Mouse (Mus musculus) kidney, embryonic 16.5 days (tissue): ENCODE measurements at regions not wholly inside any gene's neighbourhood (a gene's known extent, or its start where the extent isn't known, plus 50 kb on each side); places are given as distances from the start of the nearest gene placed in this dataset.

Experiments used
- ATAC-seq: fragments of 200-750 bp; cut with Nextera tagmentation; 2 replicates; pipeline ENCODE4 v1.8.0; 2017; ENCODE audit warnings: moderate TSS enrichment; ENCODE audit not compliant: low FRiP score, low TSS enrichment
- H3K27ac ChIP-seq: fragments of 300-500 bp; sonication (generic); 2 replicates; pipeline ENCODE4 v1.5.1; 2014; ENCODE audit warnings: low read length
- H3K27me3 ChIP-seq: fragments of 300-500 bp; sonication (generic); 2 replicates; pipeline ENCODE4 v1.6.1; 2014; ENCODE audit warnings: low read length, control low read depth, mixed read lengths; ENCODE audit not compliant: insufficient read depth
- H3K36me3 ChIP-seq: fragments of 300-500 bp; sonication (generic); 2 replicates; pipeline ENCODE4 v1.6.1; 2014; ENCODE audit warnings: low read length, control low read depth, mixed read lengths; ENCODE audit not compliant: insufficient read depth
- H3K4me1 ChIP-seq: fragments of 300-500 bp; sonication (generic); 2 replicates; pipeline ENCODE4 v1.6.1; 2014; ENCODE audit warnings: low read length, control low read depth, mixed read lengths; ENCODE audit not compliant: insufficient read depth
- H3K4me2 ChIP-seq: fragments of 300-500 bp; sonication (generic); replicated peaks from 2 replicates; pipeline ENCODE4 v1.6.1; 2014; ENCODE audit warnings: low read depth, low read length
- H3K4me3 ChIP-seq: fragments of 300-500 bp; sonication (generic); 2 replicates; pipeline ENCODE4 v1.5.1; 2014; ENCODE audit warnings: mild to moderate bottlenecking, low read length
- H3K9ac ChIP-seq: fragments of 300-500 bp; sonication (generic); replicated peaks from 2 replicates; pipeline ENCODE4 v1.6.1; 2014; ENCODE audit warnings: low read length
- H3K9me3 ChIP-seq: fragments of 300-500 bp; sonication (generic); 2 replicates; pipeline ENCODE4 v1.6.1; 2016; ENCODE audit warnings: low read length, control low read depth
- WGBS: fragments of 180-500 bp; shearing (Covaris S2); extraction: QIAGEN DNeasy Blood & Tissue Kit; methylation state at CpG from one replicate; pipeline ENCODE4 v1.1.7; 2014; 5-methylcytosine and 5-hydroxymethylcytosine counted together

DNA sequence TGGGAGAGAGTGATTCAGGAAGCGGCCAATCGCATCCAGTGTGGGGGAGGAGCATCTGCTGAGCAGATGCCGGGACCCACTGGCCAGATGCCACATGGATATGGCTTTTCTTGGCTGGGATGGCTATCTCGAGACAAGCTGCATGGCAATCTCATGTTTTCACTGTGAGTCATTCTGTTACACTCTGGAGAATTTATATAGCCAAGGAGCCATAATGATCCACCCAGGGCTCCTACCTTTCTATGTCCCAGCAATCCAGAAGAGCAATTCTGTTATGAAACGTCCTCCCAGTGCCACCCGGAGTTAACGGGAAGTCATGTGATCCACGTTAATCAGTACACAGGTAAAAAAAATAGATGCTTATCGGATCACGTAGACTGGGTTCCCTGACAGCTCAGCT lies 175.7 kb upstream of the Klf4 start:
- peaks cover 8% of the 10 kb centered on the region; the same call in 1 of the 2 replicates for H3K4me1 ChIP-seq
- no peaks in the 10 kb centered on the region for H3K27me3 ChIP-seq
- no peaks in the 10 kb centered on the region for H3K36me3 ChIP-seq
- WGBS = 71% methylated on average over 10 of the region's 10 CpGs
- H3K27ac ChIP-seq = no peak overlapping the region
- H3K9me3 ChIP-seq = no peaks in the 10 kb centered on the region
- ATAC-seq = no peak
- no peak overlapping the region for H3K4me2 ChIP-seq
- no peak overlapping the region for H3K4me3 ChIP-seq
- no peak overlapping the region for H3K9ac ChIP-seq

DNA sequence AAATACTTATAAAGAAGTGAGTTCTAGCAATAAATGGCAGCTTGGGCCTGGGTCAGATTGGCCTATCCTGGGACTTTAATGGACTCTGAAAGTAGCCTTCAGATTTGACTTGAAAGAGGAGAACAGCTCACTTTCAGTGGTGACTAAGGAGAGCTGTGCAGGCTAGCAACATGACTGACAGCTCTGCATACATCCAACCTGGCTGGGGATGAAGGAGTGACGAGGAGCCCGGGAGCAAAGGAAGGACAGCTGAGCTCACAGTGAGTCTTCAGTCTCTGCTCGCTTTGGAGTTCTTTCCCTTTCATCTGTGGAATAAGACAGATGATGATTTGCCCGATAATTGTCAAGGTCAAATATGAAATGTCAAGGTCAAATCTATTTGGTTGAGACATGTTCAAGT lies 172.7 kb upstream of the Klf4 start:
- H3K9ac ChIP-seq = no peak overlapping the region
- no peak overlapping the region for H3K4me2 ChIP-seq
- H3K4me3 ChIP-seq = no peak overlapping the region
- ATAC-seq = no peak
- no peaks in the 10 kb centered on the region for H3K9me3 ChIP-seq
- H3K36me3 ChIP-seq = no peaks in the 10 kb centered on the region
- H3K27me3 ChIP-seq = no peaks in the 10 kb centered on the region
- WGBS = 89% methylated on average over 4 of the region's 4 CpGs
- H3K4me1 ChIP-seq = no peaks in the 10 kb centered on the region
- no peak overlapping the region for H3K27ac ChIP-seq

DNA sequence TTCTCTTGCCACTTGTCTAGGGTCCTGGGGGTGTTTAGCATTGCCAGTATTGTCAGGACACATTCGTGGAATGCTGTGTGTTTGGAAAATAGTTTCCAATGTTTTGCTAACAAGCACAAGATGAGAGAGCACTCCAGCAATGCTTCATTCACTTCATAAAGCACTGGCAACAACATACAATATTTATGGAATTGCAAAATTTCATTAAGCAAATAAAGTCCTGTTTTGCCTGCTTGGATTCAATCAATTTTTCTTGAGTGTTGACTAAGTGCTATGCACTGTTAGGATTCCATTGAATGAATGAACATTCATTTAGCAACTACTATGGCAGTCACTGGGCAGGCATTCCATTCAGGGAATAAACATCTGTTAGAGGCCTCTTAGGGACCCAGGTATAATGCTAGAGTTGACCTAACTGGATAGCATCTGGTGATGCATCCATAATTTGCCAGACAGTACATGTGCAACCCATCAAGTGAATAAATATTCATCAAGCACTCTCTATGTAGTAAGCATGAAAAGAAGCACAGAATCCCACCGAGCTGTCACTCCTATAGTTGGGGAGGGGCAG lies 171.2 kb upstream of the Klf4 start:
- H3K36me3 ChIP-seq = no peaks in the 10 kb centered on the region
- no peak overlapping the region for H3K27ac ChIP-seq
- no peaks in the 10 kb centered on the region for H3K9me3 ChIP-seq
- ATAC-seq = no peak
- no peak overlapping the region for H3K4me3 ChIP-seq
- 78% methylated on average over 2 of the region's 2 CpGs for WGBS
- no peak overlapping the region for H3K9ac ChIP-seq
- no peak overlapping the region for H3K4me2 ChIP-seq
- H3K4me1 ChIP-seq = no peaks in the 10 kb centered on the region
- no peaks in the 10 kb centered on the region for H3K27me3 ChIP-seq

DNA sequence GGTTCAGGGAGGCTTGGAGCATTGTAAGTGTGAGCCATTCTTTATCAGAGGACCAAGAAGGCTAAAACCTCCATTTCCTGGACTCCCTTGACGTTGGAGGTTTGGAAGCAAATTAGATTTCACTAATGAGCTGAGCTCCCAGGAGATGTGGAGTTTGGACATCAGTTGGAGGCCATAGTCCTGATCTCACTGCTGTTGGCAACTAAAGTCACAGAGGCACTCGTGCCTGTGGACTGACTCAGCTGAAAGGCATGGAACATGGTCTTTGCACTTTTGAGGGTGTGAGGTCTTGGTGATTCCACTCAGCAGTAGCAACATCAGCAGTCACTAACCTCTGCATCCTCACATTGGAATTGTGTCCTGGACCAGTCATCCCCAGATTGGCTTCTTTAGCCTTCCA lies 169.1 kb upstream of the Klf4 start:
- no peaks in the 10 kb centered on the region for H3K36me3 ChIP-seq
- no peak for ATAC-seq
- H3K9me3 ChIP-seq = no peaks in the 10 kb centered on the region
- no peak overlapping the region for H3K4me3 ChIP-seq
- no peak overlapping the region for H3K4me2 ChIP-seq
- no peaks in the 10 kb centered on the region for H3K4me1 ChIP-seq
- no peak overlapping the region for H3K27ac ChIP-seq
- WGBS = 74% methylated on average over 2 of the region's 2 CpGs
- no peak overlapping the region for H3K9ac ChIP-seq
- no peaks in the 10 kb centered on the region for H3K27me3 ChIP-seq

DNA sequence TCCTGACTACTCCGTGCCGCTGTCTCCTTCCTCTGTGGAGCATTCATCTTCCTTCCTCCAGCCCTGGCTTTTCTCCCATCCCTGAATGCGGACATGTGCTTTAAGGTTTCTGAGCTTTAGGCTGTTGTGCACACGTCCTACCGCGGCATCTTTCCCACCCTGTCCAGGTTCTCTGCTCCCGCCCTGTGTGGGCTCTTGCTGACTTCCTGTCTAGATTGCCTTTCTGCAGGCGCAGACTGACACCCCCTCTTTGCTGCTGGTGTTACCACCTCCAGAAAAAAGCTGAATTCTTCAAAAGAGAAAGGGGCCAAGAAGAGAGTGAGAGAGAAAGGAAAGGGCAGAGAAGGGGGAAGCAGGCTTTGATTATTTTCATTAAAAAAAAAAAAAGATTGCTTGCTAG lies 167.7 kb upstream of the Klf4 start:
- no peak for ATAC-seq
- Histone ChIP-seq H3K9me3 (no peaks in the 10 kb centered on the region), H3K4me1 (no peaks in the 10 kb centered on the region), H3K36me3 (no peaks in the 10 kb centered on the region), H3K27me3 (no peaks in the 10 kb centered on the region), H3K4me2 (no peak overlapping the region), H3K27ac (no peak overlapping the region), H3K9ac (no peak overlapping the region), H3K4me3 (no peak overlapping the region)
- 56% methylated on average over 8 of the region's 8 CpGs for WGBS

DNA sequence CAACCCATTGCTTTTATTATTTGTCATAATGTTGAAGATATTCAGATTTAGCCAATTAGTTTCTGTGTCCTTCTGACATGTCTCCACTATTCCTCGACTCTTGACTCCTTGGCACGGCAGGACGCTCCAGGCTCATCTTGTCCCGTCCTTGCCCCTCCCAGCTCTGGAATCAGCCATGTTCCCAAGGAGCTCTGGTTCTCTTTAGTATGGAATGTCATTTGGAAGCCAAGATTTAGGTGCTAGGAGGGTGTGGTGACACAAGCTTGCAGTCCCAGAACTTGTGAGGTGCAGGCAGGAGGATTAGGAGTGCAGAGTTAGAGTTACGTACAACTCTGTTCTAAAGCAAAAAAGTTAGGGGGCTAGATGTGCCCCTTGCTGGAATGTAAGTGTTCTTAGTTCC lies 166.9 kb upstream of the Klf4 start:
- ATAC-seq = no peak
- no peaks in the 10 kb centered on the region for H3K36me3 ChIP-seq
- H3K27ac ChIP-seq = no peak overlapping the region
- no peaks in the 10 kb centered on the region for H3K4me1 ChIP-seq
- H3K27me3 ChIP-seq = no peaks in the 10 kb centered on the region
- no peak overlapping the region for H3K4me2 ChIP-seq
- WGBS = 80% methylated on average over 5 of the region's 5 CpGs
- H3K9me3 ChIP-seq = no peaks in the 10 kb centered on the region
- H3K4me3 ChIP-seq = no peak overlapping the region
- H3K9ac ChIP-seq = no peak overlapping the region

DNA sequence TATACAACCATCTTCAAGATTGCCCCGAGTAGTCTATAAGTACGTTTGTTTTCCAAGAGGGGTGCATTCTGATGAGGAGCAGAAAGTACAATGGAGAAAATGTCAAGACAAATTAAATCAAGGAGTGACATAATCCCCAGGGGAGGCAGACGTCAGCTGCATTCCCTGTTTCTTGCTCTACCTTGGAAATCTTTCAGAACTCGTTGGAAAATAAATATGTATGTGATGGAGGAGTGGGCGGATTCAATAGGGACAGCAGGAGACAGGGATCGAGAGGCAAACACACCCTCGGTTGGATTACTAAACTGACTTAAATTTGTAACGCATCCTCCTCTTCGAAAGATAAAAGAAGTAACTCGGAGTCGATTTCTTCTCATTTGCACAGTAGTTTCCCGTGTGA lies 164.8 kb upstream of the Klf4 start:
- no peak overlapping the region for H3K9ac ChIP-seq
- H3K4me1 ChIP-seq = no peaks in the 10 kb centered on the region
- no peaks in the 10 kb centered on the region for H3K27me3 ChIP-seq
- H3K9me3 ChIP-seq = no peaks in the 10 kb centered on the region
- H3K4me3 ChIP-seq = no peak overlapping the region
- H3K36me3 ChIP-seq = no peaks in the 10 kb centered on the region
- H3K27ac ChIP-seq = no peak overlapping the region
- WGBS = 72% methylated on average over 12 of the region's 12 CpGs
- no peak overlapping the region for H3K4me2 ChIP-seq
- no peak for ATAC-seq

DNA sequence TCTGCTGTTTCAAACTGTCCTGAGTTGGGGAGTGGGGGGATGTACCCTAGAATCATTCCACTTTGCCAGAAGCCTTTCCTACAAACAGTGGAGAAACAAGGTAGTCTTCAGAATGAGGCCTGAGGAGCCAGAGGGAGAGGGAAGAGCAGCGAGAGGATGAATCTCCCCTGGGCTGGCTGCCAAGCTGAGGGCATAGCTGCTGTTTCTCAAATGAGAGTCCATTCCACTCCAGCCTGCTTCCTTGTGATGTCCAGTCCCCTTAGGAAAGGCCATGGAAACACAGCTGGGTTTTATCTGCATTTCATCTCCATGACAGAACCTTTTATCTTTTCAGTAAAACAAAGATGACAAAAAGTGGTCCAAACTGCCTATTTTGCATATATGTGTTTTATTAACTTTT lies 164.2 kb upstream of the Klf4 start:
- Histone ChIP-seq H3K4me1 (no peaks in the 10 kb centered on the region), H3K27me3 (no peaks in the 10 kb centered on the region), H3K9ac (no peak overlapping the region), H3K4me3 (no peak overlapping the region), H3K36me3 (no peaks in the 10 kb centered on the region), H3K9me3 (no peaks in the 10 kb centered on the region), H3K4me2 (no peak overlapping the region), H3K27ac (no peak overlapping the region)
- no peak for ATAC-seq
- 50% methylated on average over 1 of the region's 1 CpGs for WGBS

DNA sequence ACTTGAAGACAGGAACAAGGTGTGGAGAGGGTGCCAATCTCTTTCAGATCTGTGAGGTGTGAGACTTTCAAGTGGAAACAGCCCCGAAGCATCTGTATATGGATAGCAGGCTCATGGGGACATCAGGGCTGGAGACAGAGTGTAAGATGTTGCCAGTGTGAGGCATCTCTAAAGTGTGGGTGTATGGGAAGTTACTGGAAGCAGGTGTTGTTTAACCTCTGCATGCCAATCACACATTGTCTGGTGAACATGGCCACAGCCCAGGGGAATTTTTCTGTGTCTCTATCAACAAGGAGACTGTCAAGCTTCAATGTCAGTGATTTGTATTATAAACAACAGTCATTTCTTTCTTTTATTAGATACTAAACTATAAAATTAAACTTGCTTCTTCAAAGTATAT lies 163.0 kb upstream of the Klf4 start:
- no peak for ATAC-seq
- 100% methylated on average over 1 of the region's 1 CpGs for WGBS
- Histone ChIP-seq H3K36me3 (no peaks in the 10 kb centered on the region), H3K27me3 (no peaks in the 10 kb centered on the region), H3K9me3 (no peaks in the 10 kb centered on the region), H3K27ac (no peak overlapping the region), H3K9ac (no peak overlapping the region), H3K4me3 (no peak overlapping the region), H3K4me1 (no peaks in the 10 kb centered on the region), H3K4me2 (no peak overlapping the region)

DNA sequence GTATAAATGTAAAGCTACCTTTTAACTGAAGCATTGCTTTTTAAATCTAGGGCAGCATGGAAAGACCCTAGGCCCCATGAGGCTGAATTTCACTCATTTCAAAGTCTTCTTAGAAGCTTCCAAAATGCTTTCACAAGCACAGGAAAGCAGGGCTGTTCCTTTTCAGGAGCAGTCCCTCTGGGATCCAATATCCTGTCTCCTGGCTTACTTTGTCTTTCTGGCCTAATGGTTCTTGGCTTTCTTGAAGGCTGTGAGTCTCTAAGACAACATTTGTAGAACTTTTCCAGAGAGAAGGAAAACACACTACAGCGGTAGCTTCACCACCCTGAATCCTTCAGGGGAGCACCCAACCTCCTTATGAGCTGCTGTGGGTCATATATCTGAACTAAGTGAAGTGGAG lies 157.2 kb upstream of the Klf4 start:
- no peak for ATAC-seq
- Histone ChIP-seq H3K4me1 (no peaks in the 10 kb centered on the region), H3K27me3 (no peaks in the 10 kb centered on the region), H3K4me2 (no peak overlapping the region), H3K9ac (no peak overlapping the region), H3K27ac (no peak overlapping the region), H3K4me3 (no peak overlapping the region), H3K9me3 (no peaks in the 10 kb centered on the region), H3K36me3 (no peaks in the 10 kb centered on the region)
- 60% methylated on average over 1 of the region's 1 CpGs for WGBS

DNA sequence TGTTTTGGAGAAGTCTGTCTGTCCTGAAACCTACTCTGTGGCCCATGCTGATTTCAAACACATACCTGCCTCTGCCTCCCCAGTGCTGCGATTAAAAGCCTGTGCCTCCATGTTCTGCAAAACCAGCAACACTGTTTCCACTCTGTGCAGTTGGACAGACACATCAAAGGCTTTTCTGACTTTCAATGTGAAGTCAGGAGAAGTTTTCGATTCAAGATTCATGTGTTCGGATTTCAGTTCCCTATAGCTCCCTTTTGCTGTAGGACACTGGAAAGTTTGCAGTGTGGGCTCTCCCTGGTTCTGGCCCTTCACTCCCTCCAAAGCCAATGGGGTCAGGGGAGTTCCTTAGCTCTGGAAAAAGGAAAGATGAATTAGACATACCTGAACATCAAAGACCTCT lies 154.5 kb upstream of the Klf4 start:
- no peak overlapping the region for H3K4me2 ChIP-seq
- H3K27ac ChIP-seq = no peak overlapping the region
- no peaks in the 10 kb centered on the region for H3K27me3 ChIP-seq
- no peaks in the 10 kb centered on the region for H3K4me1 ChIP-seq
- no peak overlapping the region for H3K9ac ChIP-seq
- WGBS = 85% methylated on average over 3 of the region's 3 CpGs
- no peak for ATAC-seq
- H3K4me3 ChIP-seq = no peak overlapping the region
- no peaks in the 10 kb centered on the region for H3K36me3 ChIP-seq
- no peaks in the 10 kb centered on the region for H3K9me3 ChIP-seq
